Mouse (Mus musculus): Measurements from ENCODE around the gene Gria4.

- TF ChIP-seq POLR2A (IDR thresholded peaks at IDR 0.05; ENCODE audit: low read depth, low read length), result no peak
- no peak for TF ChIP-seq CTCF (IDR thresholded peaks at IDR 0.05; ENCODE audit: extremely low read depth, insufficient read depth, insufficient read length, insufficient replicate concordance)
These were observed 222.4 kb downstream of the Gria4 start for GRCm38 (mm10) chr9:4573596-4573995.
